16 mouse cellular contexts compared by ENCODE assay signal in the genomic region with DNA sequence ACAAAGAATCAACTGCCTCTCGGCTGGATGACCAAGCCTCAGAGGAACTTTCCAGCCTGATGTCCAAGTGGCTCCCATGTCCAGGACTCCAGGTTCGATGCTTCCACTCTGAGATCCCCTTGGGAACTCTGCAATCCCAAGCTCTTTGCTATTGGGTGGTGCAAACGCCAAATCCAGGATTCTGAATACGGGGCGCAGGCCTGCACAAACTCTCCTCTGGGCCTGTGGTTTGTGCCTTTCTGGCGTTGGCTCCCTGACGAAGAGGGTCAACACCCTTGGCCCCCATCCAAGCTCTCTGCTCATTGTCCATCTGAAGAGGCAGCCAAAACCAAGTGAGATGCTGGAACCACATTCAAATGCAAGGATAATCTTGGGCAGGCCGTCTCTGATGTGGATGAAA. TPM values are rescaled to one million over a fixed set of nuclear protein-coding genes. Genes with fewer than 3 reads are reported as not detected.
DNase-seq lines count a peak whose midpoint lies in the region; TF ChIP-seq lines count a peak whose summit lies in the region.
"Had no signal": no experiment of that assay in that cellular context is flagged by ENCODE, and none has a peak within 500 bp of the region (broad histone marks: within the 10 kb centered on the region; RNA-seq: fewer than 3 reads in every experiment).

No protein-coding gene starts in this region.

- intact Hi-C loops in gastrocnemius, postnatal 36 days (cut with DNase I), result no loop called here

- H3K27ac ChIP-seq in heart, embryonic 10.5 days, result no peak overlapping the region
- H3K27ac ChIP-seq: embryonic facial prominence, embryonic 10.5 days; liver, embryonic 12.5 days; midbrain, embryonic 10.5 days had no signal

- no peak for TF ChIP-seq POLR2A in lung, adult 2 months (IDR thresholded peaks at IDR 0.05; ENCODE audit: borderline replicate concordance, extremely low read depth, low read depth, low read length)

- TF ChIP-seq CTCF in lung, adult 2 months (IDR thresholded peaks at IDR 0.05; ENCODE audit: insufficient read depth, low read length), result no peak

- H3K27me3 ChIP-seq in heart, embryonic 10.5 days (ENCODE audit: insufficient read depth, poor library complexity, severe bottlenecking), result peaks cover 8% of the 10 kb centered on the region; the same call in 1 of the 2 replicates
- H3K27me3 ChIP-seq: liver, embryonic 12.5 days had no signal

- H3K4me3 ChIP-seq in heart, embryonic 10.5 days, result no peak overlapping the region
- no peak overlapping the region for H3K4me3 ChIP-seq in lung, adult 2 months (replicated peaks; ENCODE audit: extremely low read depth, low read depth, low read length)
- H3K4me3 ChIP-seq: embryonic facial prominence, embryonic 10.5 days; hindbrain, embryonic 10.5 days; liver, embryonic 12.5 days; midbrain, embryonic 10.5 days had no signal

- WGBS in heart, embryonic 10.5 days, result 81% methylated on average over 8 of the region's 8 CpGs
- 50% methylated on average over 8 of the region's 8 CpGs for WGBS in lung, adult 2 months

- H3K4me1 ChIP-seq in heart, embryonic 10.5 days, result peaks cover 38% of the 10 kb centered on the region
- no peaks in the 10 kb centered on the region for H3K4me1 ChIP-seq in lung, adult 2 months (ENCODE audit: control insufficient read depth, insufficient read depth, low read length)

- peaks cover 3% of the 10 kb centered on the region; the same call in 1 of the 2 replicates for H3K36me3 ChIP-seq in heart, embryonic 10.5 days
- H3K36me3 ChIP-seq: liver, embryonic 12.5 days had no signal

- peak; percentile 64 to 65 for DNase-seq in heart, adult 9 months (ENCODE audit: low spot score in 2 of 2)
- no peak for DNase-seq in heart, embryonic 10.5 days (ENCODE audit: low spot score)
- DNase-seq in lung, postnatal 4 days, result peak; percentile 55 to 58
- no peak for DNase-seq in lung, adult 2 months
- DNase-seq in gastrocnemius, postnatal 36 days, result peak; percentile 23 to 36
- DNase-seq in frontal cortex, postnatal 14 days (ENCODE audit: low spot score in 2 of 2), result no peak
- DNase-seq in ovary, postnatal 10 days (ENCODE audit: low spot score), result no peak
- DNase-seq: adrenal gland, postnatal 25 days; cerebellum, adult 18-20 months; cerebellum, postnatal 36 days; retina, postnatal 1 day; thymus, adult 18-20 months had no signal

- no peaks in the 10 kb centered on the region for H3K9me3 ChIP-seq in heart, embryonic 10.5 days
- H3K9me3 ChIP-seq: embryonic facial prominence, embryonic 10.5 days; hindbrain, embryonic 10.5 days; liver, embryonic 12.5 days; midbrain, embryonic 10.5 days had no signal

RNA-seq across cellular contexts. Expression of gene Wnt4, which starts 21.1 kb away (rescaled TPM):
- polyA plus RNA-seq in heart, embryonic 10.5 days (2016; fragmentation: Nextera tagmentation; extraction: Ambion mirVana), result 0.96 and 0.98 TPM in 2 replicates
- 6.1 and 11.7 TPM in 2 replicates for polyA plus RNA-seq in lung, adult 2 months (2012; rRNA removed)
- total RNA-seq in gastrocnemius, postnatal 36 days (2021), result 1 to 10 TPM; 5.7 to 9.8 TPM

RNA-seq across cellular contexts. Expression of gene Cdc42, which starts 59.1 kb away (rescaled TPM):
- polyA plus RNA-seq in heart, embryonic 10.5 days (2016; fragmentation: Nextera tagmentation; extraction: Ambion mirVana), result 550 and 560 TPM in 2 replicates
- polyA plus RNA-seq in lung, adult 2 months (2012; rRNA removed), result 67.9 and 124 TPM in 2 replicates
- total RNA-seq in gastrocnemius, postnatal 36 days (2021), result 100 to 1,000 TPM; 158 to 176 TPM

Comparison
In these comparisons a context has a peak if more than half of its experiments do, and no peak if none do; other contexts are left out.
1. DNase-seq: peak in heart, adult 9 months (2 of 2), lung, postnatal 4 days (2 of 2) and gastrocnemius, postnatal 36 days (2 of 2); none in heart, embryonic 10.5 days (single experiment), lung, adult 2 months (single experiment), frontal cortex, postnatal 14 days (0 of 2) and ovary, postnatal 10 days (single experiment).